Mouse (Mus musculus): ENCODE results near the gene Serinc3.

Serinc3 gene

GRCm38 (mm10) chr2:163595119-163595518 is 49.8 kb downstream of the Serinc3 start:
- no peak for DNase-seq (ENCODE audit: low spot score in 2 of 2)

GRCm38 (mm10) chr2:163593636-163594282 is 51.2 kb downstream of the Serinc3 start:
- DNase-seq (ENCODE audit: low spot score in 2 of 2) = no peak

- no peak for DNase-seq (ENCODE audit: low spot score in 2 of 2)
Measured at GRCm38 (mm10) chr2:163592084-163592483, 52.8 kb downstream of the Serinc3 start.

- no peak for DNase-seq (ENCODE audit: low spot score in 2 of 2)
Measured at GRCm38 (mm10) chr2:163590996-163591395, 53.9 kb downstream of the Serinc3 start.

- DNase-seq (ENCODE audit: low spot score in 2 of 2) = no peak
Measured at GRCm38 (mm10) chr2:163590211-163590610, 54.7 kb downstream of the Serinc3 start.

- DNase-seq (ENCODE audit: low spot score in 2 of 2) = no peak
Measured at GRCm38 (mm10) chr2:163587506-163587905, 57.4 kb downstream of the Serinc3 start.

- DNase-seq (ENCODE audit: low spot score in 2 of 2) = no peak
Measured at GRCm38 (mm10) chr2:163586384-163587261, 58.3 kb downstream of the Serinc3 start.

- no peak for DNase-seq (ENCODE audit: low spot score in 2 of 2)
Measured at GRCm38 (mm10) chr2:163584088-163584426, 60.9 kb downstream of the Serinc3 start.

GRCm38 (mm10) chr2:163583226-163584087 is 61.5 kb downstream of the Serinc3 start:
- DNase-seq (ENCODE audit: low spot score in 2 of 2) = no peak

- no peak for DNase-seq (ENCODE audit: low spot score in 2 of 2)
Measured at GRCm38 (mm10) chr2:163580069-163580945, 64.6 kb downstream of the Serinc3 start.

GRCm38 (mm10) chr2:163577986-163578385 is 66.9 kb downstream of the Serinc3 start:
- no peak for DNase-seq (ENCODE audit: low spot score in 2 of 2)

GRCm38 (mm10) chr2:163575248-163575647 is 69.7 kb downstream of the Serinc3 start:
- DNase-seq (ENCODE audit: low spot score in 2 of 2) = no peak

GRCm38 (mm10) chr2:163574321-163574720 is 70.6 kb downstream of the Serinc3 start:
- no peak for DNase-seq (ENCODE audit: low spot score in 2 of 2)
